Mouse (Mus musculus): ENCODE results near the gene 1110051M20Rik.

DNA sequence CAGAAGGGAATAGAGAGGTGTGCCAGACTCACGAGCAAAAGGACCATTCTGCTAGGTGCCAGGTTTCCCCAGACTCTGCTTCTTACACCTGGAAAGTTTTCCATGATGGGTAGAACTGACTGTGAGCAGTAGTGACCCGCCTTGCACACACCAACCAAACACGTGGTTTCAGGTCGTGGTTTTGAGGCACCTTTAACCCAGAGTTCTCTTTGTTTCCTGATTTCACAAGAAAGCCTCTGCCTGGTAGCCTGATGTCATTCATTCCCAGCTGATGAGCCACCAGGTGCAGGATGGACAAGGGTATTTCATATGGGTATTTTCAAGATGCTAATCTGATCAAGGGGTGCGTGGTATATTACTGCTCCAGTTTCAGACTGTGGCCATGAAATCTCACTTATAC lies 202.0 kb downstream of the 1110051M20Rik start:
- TF ChIP-seq MAX (IDR thresholded peaks at IDR 0.05; ENCODE audit: low read depth): no peak
- no peak for TF ChIP-seq CEBPB (IDR thresholded peaks at IDR 0.05; ENCODE audit: insufficient read depth, poor library complexity, severe bottlenecking)
